Mouse (Mus musculus): ENCODE data around the gene Arhgap44. TPM values are rescaled to one million over a fixed set of nuclear protein-coding genes. Genes with fewer than 3 reads are reported as not detected.
A peak's percentile ranks its signal among the peaks of the same experiment; 100 is the strongest.

The Arhgap44 gene
- polyA plus RNA-seq, 1 experiment from 2014 or later: 4.9 TPM

- no peaks in the 10 kb centered on the region for H3K27me3 ChIP-seq (ENCODE audit: control insufficient read depth, insufficient read depth, low read length)
- H3K9me3 ChIP-seq (ENCODE audit: control insufficient read depth, low read length): no peaks in the 10 kb centered on the region
- H3K4me3 ChIP-seq (ENCODE audit: low read depth, low read length): no peak overlapping the region
- no peak overlapping the region for H3K9ac ChIP-seq (ENCODE audit: low read depth, low read length)
- DNase-seq (ENCODE audit: low spot score) (no peak), ATAC-seq (ENCODE audit: low FRiP score) (no peak)
- WGBS: 90% methylated on average over 2 of the region's 2 CpGs
- H3K27ac ChIP-seq (ENCODE audit: low read depth, low read length): no peak overlapping the region
- no peak overlapping the region for H3K4me2 ChIP-seq (replicated peaks; ENCODE audit: low read depth, low read length)
- no peaks in the 10 kb centered on the region for H3K36me3 ChIP-seq (ENCODE audit: control insufficient read depth, insufficient read depth, low read length)
- no peaks in the 10 kb centered on the region for H3K4me1 ChIP-seq (replicated peaks; ENCODE audit: control insufficient read depth, insufficient read depth, low read length)
These were observed 200.1 kb downstream of the Arhgap44 start for GRCm38 (mm10) chr11:64962629-64963028.

DNA sequence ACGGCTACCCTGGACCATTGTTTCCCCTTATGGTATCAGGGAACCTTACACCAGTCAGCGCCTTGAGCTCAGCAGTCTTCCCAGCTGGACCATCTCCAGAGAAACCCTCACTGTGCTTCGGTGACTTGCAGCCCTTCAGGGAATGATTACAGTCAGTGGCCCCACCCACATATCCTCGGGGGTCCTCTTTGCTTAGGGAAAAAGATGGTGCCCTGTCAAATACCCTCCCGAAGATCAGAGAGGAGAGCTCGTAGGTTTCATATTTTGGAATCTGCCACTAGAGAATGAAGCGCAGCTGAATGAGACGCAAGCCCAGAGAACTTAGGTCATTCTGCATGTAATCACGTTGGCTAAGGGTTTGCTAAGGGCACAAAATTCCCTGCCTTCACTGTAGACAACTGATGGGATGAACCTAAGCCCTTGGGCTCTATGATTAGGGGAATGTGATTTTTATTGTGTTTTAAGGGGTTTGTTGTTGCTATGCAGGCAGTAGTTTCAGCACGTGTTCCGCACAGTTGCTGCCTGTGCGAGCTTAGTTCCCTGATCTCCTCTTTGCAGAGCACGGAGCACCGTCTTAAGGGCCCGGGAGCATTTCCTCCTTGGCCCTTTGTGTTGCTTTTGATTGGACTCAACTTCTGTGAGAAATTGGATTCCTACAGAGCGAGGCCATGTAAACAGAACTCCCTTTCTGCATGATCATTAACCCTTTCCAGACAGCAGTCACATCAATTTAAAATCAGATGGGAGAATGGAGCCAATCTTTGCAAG, 205.6 kb downstream of the Arhgap44 start:
- DNase-seq (ENCODE audit: low spot score) (peak; percentile 37), ATAC-seq (ENCODE audit: low FRiP score) (no peak)
- no peak overlapping the region for H3K9ac ChIP-seq (ENCODE audit: low read depth, low read length)
- WGBS: 16% methylated on average over 16 of the region's 16 CpGs
- no peaks in the 10 kb centered on the region for H3K27me3 ChIP-seq (ENCODE audit: control insufficient read depth, insufficient read depth, low read length)
- H3K27ac ChIP-seq (ENCODE audit: low read depth, low read length): no peak overlapping the region
- peak overlapping the region; percentile 11 for H3K4me2 ChIP-seq (replicated peaks; ENCODE audit: low read depth, low read length)
- H3K36me3 ChIP-seq (ENCODE audit: control insufficient read depth, insufficient read depth, low read length): no peaks in the 10 kb centered on the region
- H3K4me1 ChIP-seq (replicated peaks; ENCODE audit: control insufficient read depth, insufficient read depth, low read length): 0 out of 2 replicates have a peak, but pooled peaks cover 2% of the 10 kb centered on the region
- no peak overlapping the region for H3K4me3 ChIP-seq (ENCODE audit: low read depth, low read length)
- H3K9me3 ChIP-seq (ENCODE audit: control insufficient read depth, low read length): no peaks in the 10 kb centered on the region

Other genes with a start within 250 kb of the Arhgap44 start
- gene Elac2, start 183.9 kb downstream of the Arhgap44 start, polyA plus RNA-seq (2014; fragmentation: Nextera tagmentation; extraction: Ambion mirVana): 29.0 and 32.9 TPM in 2 replicates
- 0.18 TPM in 1 of 2 replicates, not detected in the other for gene 1700086D15Rik, start 3.1 kb downstream of the Arhgap44 start, polyA plus RNA-seq (2014; fragmentation: Nextera tagmentation; extraction: Ambion mirVana)
- gene Myocd, start 107.0 kb upstream of the Arhgap44 start, polyA plus RNA-seq (2014; fragmentation: Nextera tagmentation; extraction: Ambion mirVana): 1.2 and 1.8 TPM in 2 replicates